Mouse (Mus musculus) myocyte (in vitro differentiated cells): ENCODE data around the gene Acoxl.

Experiments
- CEBPB ChIP-seq: IDR thresholded peaks from 2 replicates; pipeline ENCODE4 v1.6.1; 2011; ENCODE audit warnings: mild to moderate bottlenecking, moderate library complexity; ENCODE audit not compliant: poor library complexity, insufficient read depth, severe bottlenecking
- E2F4 ChIP-seq: IDR thresholded peaks from one replicate; pipeline ENCODE4 v1.6.1; 2011; ENCODE audit warnings: mild to moderate bottlenecking, control low read depth, moderate library complexity; ENCODE audit not compliant: insufficient read depth
- MAX ChIP-seq: IDR thresholded peaks from one replicate; pipeline ENCODE4 v1.6.1; 2011; ENCODE audit warnings: low read depth, mild to moderate bottlenecking, control low read depth
- MYOD1 ChIP-seq, 3 experiments: IDR thresholded peaks; one replicate each; pipeline ENCODE4 v1.6.1; 2011; ENCODE audit warnings: control low read depth in 2 of 3, low read depth in 2 of 3, mild to moderate bottlenecking in 2 of 3, moderate library complexity in 1 of 3; ENCODE audit not compliant: insufficient read length in 2 of 3, control insufficient read depth in 1 of 3
- MYOG ChIP-seq, 3 experiments: IDR thresholded peaks; one replicate each; pipeline ENCODE4 v1.6.1; 2011; ENCODE audit warnings: control low read depth in 2 of 3, low read depth in 2 of 3, mild to moderate bottlenecking in 2 of 3; ENCODE audit not compliant: insufficient read length in 2 of 3, control insufficient read depth in 1 of 3, insufficient read depth in 1 of 3
- POLR2A ChIP-seq: IDR thresholded peaks from one replicate; pipeline ENCODE4 v1.6.1; 2011; ENCODE audit warnings: low read depth, mild to moderate bottlenecking, control low read depth, moderate library complexity; ENCODE audit not compliant: insufficient read length
- POLR2AphosphoS2 ChIP-seq: IDR thresholded peaks from one replicate; pipeline ENCODE4 v1.6.1; 2011; ENCODE audit warnings: low read depth, control low read depth; ENCODE audit not compliant: insufficient read length
- REST ChIP-seq: IDR thresholded peaks from one replicate; pipeline ENCODE4 v1.6.1; 2011; ENCODE audit warnings: mild to moderate bottlenecking, control low read depth, moderate library complexity; ENCODE audit not compliant: insufficient read depth, insufficient read length
- SRF ChIP-seq: IDR thresholded peaks from one replicate; pipeline ENCODE4 v1.6.1; 2011; ENCODE audit warnings: low read depth; ENCODE audit not compliant: control insufficient read depth, insufficient read length
- TCF12 ChIP-seq: IDR thresholded peaks from one replicate; pipeline ENCODE4 v1.6.1; 2011; ENCODE audit warnings: mild to moderate bottlenecking, control low read depth; ENCODE audit not compliant: poor library complexity, insufficient read depth, severe bottlenecking
- USF1 ChIP-seq: IDR thresholded peaks from one replicate; pipeline ENCODE4 v1.6.1; 2011; ENCODE audit warnings: low read depth, mild to moderate bottlenecking, control low read depth, moderate library complexity

DNA sequence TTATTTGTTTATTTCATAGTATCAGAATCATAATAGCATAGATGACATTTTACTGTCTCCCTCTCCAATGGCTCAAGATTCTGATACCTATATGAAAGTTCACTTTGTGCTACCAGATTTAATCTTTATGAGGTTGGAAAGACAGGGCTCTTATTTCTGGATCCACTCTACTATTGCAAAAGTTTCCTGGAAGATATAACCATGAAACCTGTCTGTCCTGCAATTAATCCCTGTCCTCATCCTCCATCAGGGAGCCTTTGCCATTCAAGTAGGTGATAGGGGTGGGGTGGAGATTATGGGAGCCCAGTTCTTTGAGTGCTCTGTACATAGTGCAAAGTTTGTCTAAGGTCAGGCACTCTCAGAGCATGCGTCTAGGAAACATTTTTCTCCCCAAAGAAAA, 2.7 kb downstream of the Acoxl start:
- no peak for TF ChIP-seq MYOD1 (IDR thresholded peaks at IDR 0.05; ENCODE audit: control insufficient read depth in 1 of 3, insufficient read length in 2 of 3, low read depth in 2 of 3)
- TF ChIP-seq POLR2A: no peak
- no peak for TF ChIP-seq SRF
- no peak for TF ChIP-seq E2F4
- no peak for TF ChIP-seq POLR2AphosphoS2
- no peak for TF ChIP-seq MYOG (IDR thresholded peaks at IDR 0.05; ENCODE audit: control insufficient read depth in 1 of 3, insufficient read depth in 1 of 3, insufficient read length in 2 of 3, low read depth in 2 of 3)
- no peak for TF ChIP-seq MAX
- TF ChIP-seq CEBPB: no peak
- no peak for TF ChIP-seq USF1
- no peak for TF ChIP-seq TCF12
- TF ChIP-seq REST: no peak
